Mouse (Mus musculus): ENCODE results near the gene Dtx4. TPM values are rescaled to one million over a fixed set of nuclear protein-coding genes. Genes with fewer than 3 reads are reported as not detected.

The Dtx4 gene
- polyA plus RNA-seq (2014; fragmentation: Illumina TruSeq; extraction: RNeasy Lipid Tissue Mini Kit (QIAGEN cat#74804); ENCODE audit: low read depth, low replicate concordance): 22.3 TPM

GRCm38 (mm10) chr19:12501370-12502347 lies at the start of gene Dtx4:
TSS of gene Dtx4 (minus strand) at chr19:12501454.

GRCm38 (mm10) chr19:12545440-12545839 lies 44.2 kb upstream of the Dtx4 start, which contains the start of gene Fam111a:
TSS of gene Fam111a (plus strand) at chr19:12545740.

GRCm38 (mm10) chr19:12460282-12461249 lies 40.7 kb downstream of the Dtx4 start, which contains the start of gene Mpeg1:
TSS of gene Mpeg1 (plus strand) at chr19:12460779.

GRCm38 (mm10) chr19:12427605-12428004 lies 73.6 kb downstream of the Dtx4 start, which contains the start of gene Pfpl:
TSS of gene Pfpl (plus strand) at chr19:12427905.

GRCm38 (mm10) chr19:12417361-12417760 lies 83.9 kb downstream of the Dtx4 start, which contains the start of gene Olfr1441:
TSS of gene Olfr1441 (plus strand) at chr19:12417433.

Other genes with a start within 250 kb of the Dtx4 start
- not detected for gene Olfr235, start 240.4 kb downstream of the Dtx4 start, polyA plus RNA-seq (2014; fragmentation: Illumina TruSeq; extraction: RNeasy Lipid Tissue Mini Kit (QIAGEN cat#74804); ENCODE audit: low read depth, low replicate concordance)
- gene Olfr1434, start 221.6 kb downstream of the Dtx4 start, polyA plus RNA-seq (2014; fragmentation: Illumina TruSeq; extraction: RNeasy Lipid Tissue Mini Kit (QIAGEN cat#74804); ENCODE audit: low read depth, low replicate concordance): not detected
- gene Olfr1436, start 202.3 kb downstream of the Dtx4 start, polyA plus RNA-seq (2014; fragmentation: Illumina TruSeq; extraction: RNeasy Lipid Tissue Mini Kit (QIAGEN cat#74804); ENCODE audit: low read depth, low replicate concordance): not detected
- not detected for gene Olfr1437, start 176.4 kb downstream of the Dtx4 start, polyA plus RNA-seq (2014; fragmentation: Illumina TruSeq; extraction: RNeasy Lipid Tissue Mini Kit (QIAGEN cat#74804); ENCODE audit: low read depth, low replicate concordance)
- gene Olfr1438-ps1, start 165.5 kb downstream of the Dtx4 start, polyA plus RNA-seq (2014; fragmentation: Illumina TruSeq; extraction: RNeasy Lipid Tissue Mini Kit (QIAGEN cat#74804); ENCODE audit: low read depth, low replicate concordance): not detected
- gene Olfr1440, start 114.2 kb downstream of the Dtx4 start, polyA plus RNA-seq (2014; fragmentation: Illumina TruSeq; extraction: RNeasy Lipid Tissue Mini Kit (QIAGEN cat#74804); ENCODE audit: low read depth, low replicate concordance): not detected
- not detected for gene Olfr1441, start 84.0 kb downstream of the Dtx4 start, polyA plus RNA-seq (2014; fragmentation: Illumina TruSeq; extraction: RNeasy Lipid Tissue Mini Kit (QIAGEN cat#74804); ENCODE audit: low read depth, low replicate concordance)
- not detected for gene Pfpl, start 73.5 kb downstream of the Dtx4 start, polyA plus RNA-seq (2014; fragmentation: Illumina TruSeq; extraction: RNeasy Lipid Tissue Mini Kit (QIAGEN cat#74804); ENCODE audit: low read depth, low replicate concordance)
- gene Mpeg1, start 40.7 kb downstream of the Dtx4 start, polyA plus RNA-seq (2014; fragmentation: Illumina TruSeq; extraction: RNeasy Lipid Tissue Mini Kit (QIAGEN cat#74804); ENCODE audit: low read depth, low replicate concordance): 77.7 TPM
- gene Fam111a, start 44.3 kb upstream of the Dtx4 start, polyA plus RNA-seq (2014; fragmentation: Illumina TruSeq; extraction: RNeasy Lipid Tissue Mini Kit (QIAGEN cat#74804); ENCODE audit: low read depth, low replicate concordance): 20.9 TPM
- gene Gm4952, start 98.5 kb upstream of the Dtx4 start, polyA plus RNA-seq (2014; fragmentation: Illumina TruSeq; extraction: RNeasy Lipid Tissue Mini Kit (QIAGEN cat#74804); ENCODE audit: low read depth, low replicate concordance): not detected
- not detected for gene Glyat, start 131.9 kb upstream of the Dtx4 start, polyA plus RNA-seq (2014; fragmentation: Illumina TruSeq; extraction: RNeasy Lipid Tissue Mini Kit (QIAGEN cat#74804); ENCODE audit: low read depth, low replicate concordance)
- gene Olfr1442, start 169.0 kb upstream of the Dtx4 start, polyA plus RNA-seq (2014; fragmentation: Illumina TruSeq; extraction: RNeasy Lipid Tissue Mini Kit (QIAGEN cat#74804); ENCODE audit: low read depth, low replicate concordance): not detected
- gene Olfr1443, start 176.7 kb upstream of the Dtx4 start, polyA plus RNA-seq (2014; fragmentation: Illumina TruSeq; extraction: RNeasy Lipid Tissue Mini Kit (QIAGEN cat#74804); ENCODE audit: low read depth, low replicate concordance): not detected
- not detected for gene Keg1, start 194.3 kb upstream of the Dtx4 start, polyA plus RNA-seq (2014; fragmentation: Illumina TruSeq; extraction: RNeasy Lipid Tissue Mini Kit (QIAGEN cat#74804); ENCODE audit: low read depth, low replicate concordance)

Data from adrenal gland, adult 10 weeks (tissue).